8 mouse cellular contexts compared by ENCODE assay signal in genomic region chr12:86883280-86884196, GRCm38 (mm10). TPM values are rescaled to one million over a fixed set of nuclear protein-coding genes. Genes with fewer than 3 reads are reported as not detected.
A peak's percentile ranks its signal among the peaks of the same experiment; 100 is the strongest.
DNase-seq lines count a peak whose midpoint lies in the region; ATAC-seq and TF ChIP-seq lines count a peak whose summit lies in the region.

No protein-coding gene starts in this region.

- no peak for TF ChIP-seq CTCF in spleen, adult 2 months (IDR thresholded peaks at IDR 0.05; ENCODE audit: extremely low read depth, insufficient read depth, insufficient read length, insufficient replicate concordance)

- DNase-seq in spleen, adult 2 months (ENCODE audit: low read depth in 1 of 2, low spot score in 2 of 2) = peak in 1 of 2 experiments; percentile 48
- no peak for DNase-seq in spleen, adult 12 weeks (ENCODE audit: low spot score)
- DNase-seq in cerebellum, postnatal 10 days = peak; percentile 60 to 85
- DNase-seq in gastrocnemius, postnatal 25 days = peak; percentile 83
- DNase-seq in urinary bladder, postnatal 14 days (ENCODE audit: low spot score) = peak; percentile 72

- peak; percentile 9 for ATAC-seq in inflammation-experienced regulatory T-cells, adult 6 months
- no peak for ATAC-seq in liver, embryonic 16.5 days (ENCODE audit: low read depth)
- peak; percentile 25 for ATAC-seq in neural tube, embryonic 15.5 days (ENCODE audit: low FRiP score)

- peaks cover 5% of the 10 kb centered on the region; the same call in 1 of the 2 replicates for H3K36me3 ChIP-seq in spleen, adult 2 months (ENCODE audit: control insufficient read depth, insufficient read depth, low read length)
- H3K36me3 ChIP-seq in liver, embryonic 16.5 days (ENCODE audit: control insufficient read depth, insufficient read depth) = no peaks in the 10 kb centered on the region
- no peaks in the 10 kb centered on the region for H3K36me3 ChIP-seq in neural tube, embryonic 15.5 days

- H3K9me3 ChIP-seq in liver, embryonic 16.5 days (replicated peaks; ENCODE audit: control insufficient read depth, low read length) = no peaks in the 10 kb centered on the region
- no peaks in the 10 kb centered on the region for H3K9me3 ChIP-seq in neural tube, embryonic 15.5 days (replicated peaks)

- peak overlapping the region; percentile 100 for H3K27ac ChIP-seq in spleen, adult 2 months (ENCODE audit: insufficient read depth, low read length)
- peak overlapping the region; percentile 88 for H3K27ac ChIP-seq in liver, embryonic 16.5 days (ENCODE audit: low read length)
- H3K27ac ChIP-seq in neural tube, embryonic 15.5 days (replicated peaks) = peak overlapping the region; percentile 99

- peak overlapping the region; percentile 64 for H3K4me2 ChIP-seq in liver, embryonic 16.5 days (ENCODE audit: low read depth, low read length)
- peak overlapping the region; percentile 85 for H3K4me2 ChIP-seq in neural tube, embryonic 15.5 days

- H3K4me1 ChIP-seq in spleen, adult 2 months (ENCODE audit: control insufficient read depth, insufficient read depth, insufficient read length) = peaks cover 19% of the 10 kb centered on the region
- H3K4me1 ChIP-seq in liver, embryonic 16.5 days (ENCODE audit: control insufficient read depth, low read depth, low read length) = peaks cover 19% of the 10 kb centered on the region
- H3K4me1 ChIP-seq in neural tube, embryonic 15.5 days = peaks cover 54% of the 10 kb centered on the region

- 0 out of 2 replicates have a peak, but pooled peaks cover 1% of the 10 kb centered on the region for H3K27me3 ChIP-seq in spleen, adult 2 months (ENCODE audit: control insufficient read depth, insufficient read depth, low read length)
- peaks cover 79% of the 10 kb centered on the region for H3K27me3 ChIP-seq in liver, embryonic 16.5 days (ENCODE audit: control insufficient read depth, insufficient read depth, low read depth, low read length)
- H3K27me3 ChIP-seq in neural tube, embryonic 15.5 days (replicated peaks) = no peaks in the 10 kb centered on the region

- peak overlapping the region; percentile 64 for H3K9ac ChIP-seq in liver, embryonic 16.5 days (ENCODE audit: low read depth, low read length)
- H3K9ac ChIP-seq in neural tube, embryonic 15.5 days (replicated peaks) = peak overlapping the region; percentile 100

- peak overlapping the region; percentile 99 for H3K4me3 ChIP-seq in spleen, adult 2 months (ENCODE audit: extremely low read depth, insufficient read depth, insufficient read length)
- peak overlapping the region; percentile 64 for H3K4me3 ChIP-seq in liver, embryonic 16.5 days (ENCODE audit: low read depth, low read length)
- H3K4me3 ChIP-seq in neural tube, embryonic 15.5 days (replicated peaks) = peak overlapping the region; percentile 89

- TF ChIP-seq POLR2A in spleen, adult 2 months (IDR thresholded peaks at IDR 0.05; ENCODE audit: low read depth, low read length) = 0 out of 2 replicates have a peak, but pooled peaks have one; percentile 3

- under 1% methylated on average over 83 of the region's 84 CpGs for WGBS in spleen, adult 2 months
- WGBS in liver, embryonic 16.5 days (ENCODE audit: insufficient replicate concordance) = under 1% methylated on average over 84 of the region's 84 CpGs
- under 1% methylated on average over 82 of the region's 84 CpGs for WGBS in neural tube, embryonic 15.5 days

RNA-seq across cellular contexts. Expression of gene Irf2bpl, which starts 1.1 kb away (rescaled TPM):
- polyA plus RNA-seq in spleen, adult 2 months (2012; rRNA removed) = 33.2 and 50.3 TPM in 2 replicates
- total RNA-seq in gastrocnemius, postnatal 25 days (2021) = 10 to 100 TPM; 22.0 to 24.0 TPM
- 10 to 100 TPM in 1 of 3 experiments, 1 to 10 TPM in 2; 8.0 to 14.6 (median 9.4) TPM for polyA plus RNA-seq in inflammation-experienced regulatory T-cells, adult 6 months (2017; shearing (Covaris generic))
- polyA plus RNA-seq in liver, embryonic 16.5 days (2015; fragmentation: Nextera tagmentation; extraction: Ambion mirVana) = 1.8 and 2.3 TPM in 2 replicates
- 53.3 and 69.9 TPM in 2 replicates for polyA plus RNA-seq in neural tube, embryonic 15.5 days (2015; fragmentation: Nextera tagmentation; extraction: Ambion mirVana)
